Mouse (Mus musculus) ovary, postnatal 36 days (tissue): Measurements from ENCODE around the gene Cdh4.
A peak's percentile ranks its signal among the peaks of the same experiment; 100 is the strongest.

ENCODE experiments used
- DNase-seq: peaks from one replicate; pipeline ENCODE4 v3.0.0; 2022; ENCODE audit warnings: low spot score, mixed read lengths

Cdh4 gene

DNA sequence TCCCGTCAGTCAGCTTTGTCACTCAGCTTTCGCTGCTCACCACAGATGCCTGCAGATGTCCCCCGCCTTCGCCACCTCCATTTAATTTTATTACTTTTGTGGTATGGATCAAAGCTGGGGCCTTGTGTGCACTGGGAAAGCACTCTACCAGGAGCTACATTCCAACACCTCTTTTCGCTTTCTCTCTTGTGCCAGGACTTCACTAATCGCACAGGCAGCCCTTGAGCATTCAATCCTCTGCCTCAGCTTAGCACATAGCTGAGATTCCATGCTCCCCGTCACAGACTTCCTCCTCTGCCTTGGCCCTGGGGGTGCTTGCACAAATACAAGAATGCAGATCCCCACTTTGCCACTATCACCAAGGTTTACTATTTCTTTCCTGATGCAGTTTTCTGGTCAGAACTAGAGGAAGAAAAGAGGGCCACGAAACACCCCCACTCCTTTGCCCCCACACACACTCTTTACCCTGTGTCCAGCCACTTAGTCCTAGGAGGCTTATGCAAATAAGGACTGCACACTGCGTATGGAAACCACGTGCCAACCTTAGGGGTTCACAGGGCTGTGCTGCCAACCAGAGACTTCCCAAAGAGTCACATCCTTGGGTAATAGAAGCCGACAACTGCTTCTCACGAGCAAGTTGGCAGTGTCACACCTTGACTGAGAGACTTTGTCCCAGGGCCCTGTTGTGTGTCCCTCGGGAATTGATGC lies 350.3 kb downstream of the Cdh4 start:
- DNase-seq = no peak

DNA sequence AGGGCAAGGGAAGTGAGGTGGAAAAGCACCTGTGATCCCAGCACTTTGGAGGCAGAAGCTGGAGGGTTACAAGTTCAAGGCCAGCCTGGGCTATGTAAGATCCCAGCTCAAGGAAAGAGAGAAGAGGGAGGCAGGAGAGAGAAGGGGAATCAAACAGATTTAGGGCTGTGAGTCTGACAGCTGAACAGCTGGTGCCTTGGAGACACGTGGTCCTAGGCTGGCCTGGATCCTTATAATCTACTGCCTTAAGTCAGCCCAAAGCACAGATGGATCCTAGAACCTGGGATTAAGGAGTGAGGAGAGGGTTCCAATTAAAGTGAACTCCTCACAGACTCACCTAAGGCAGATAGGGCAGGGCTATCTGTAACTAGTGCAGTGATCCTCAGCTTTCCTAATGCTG lies 352.1 kb downstream of the Cdh4 start:
- no peak for DNase-seq

DNA sequence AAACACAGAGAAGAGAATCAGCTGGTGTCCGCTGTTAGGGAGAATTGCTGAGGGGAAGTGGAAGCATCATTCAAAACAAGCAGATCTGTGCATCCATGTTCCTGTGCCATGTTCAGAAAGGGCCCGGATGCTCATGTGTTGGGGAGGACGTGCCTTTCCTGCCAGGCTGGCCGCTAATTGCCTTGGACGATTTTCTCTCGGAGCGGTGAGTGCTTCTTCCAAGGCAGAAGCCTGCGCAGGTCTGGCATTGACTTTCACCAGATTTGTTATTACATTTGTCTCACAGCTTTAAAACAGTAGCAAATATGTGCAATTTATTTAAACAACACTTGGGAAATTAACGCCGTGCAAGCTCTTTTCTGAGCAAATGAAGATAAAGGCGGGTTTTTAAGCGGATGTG lies 353.2 kb downstream of the Cdh4 start:
- DNase-seq = no peak

DNA sequence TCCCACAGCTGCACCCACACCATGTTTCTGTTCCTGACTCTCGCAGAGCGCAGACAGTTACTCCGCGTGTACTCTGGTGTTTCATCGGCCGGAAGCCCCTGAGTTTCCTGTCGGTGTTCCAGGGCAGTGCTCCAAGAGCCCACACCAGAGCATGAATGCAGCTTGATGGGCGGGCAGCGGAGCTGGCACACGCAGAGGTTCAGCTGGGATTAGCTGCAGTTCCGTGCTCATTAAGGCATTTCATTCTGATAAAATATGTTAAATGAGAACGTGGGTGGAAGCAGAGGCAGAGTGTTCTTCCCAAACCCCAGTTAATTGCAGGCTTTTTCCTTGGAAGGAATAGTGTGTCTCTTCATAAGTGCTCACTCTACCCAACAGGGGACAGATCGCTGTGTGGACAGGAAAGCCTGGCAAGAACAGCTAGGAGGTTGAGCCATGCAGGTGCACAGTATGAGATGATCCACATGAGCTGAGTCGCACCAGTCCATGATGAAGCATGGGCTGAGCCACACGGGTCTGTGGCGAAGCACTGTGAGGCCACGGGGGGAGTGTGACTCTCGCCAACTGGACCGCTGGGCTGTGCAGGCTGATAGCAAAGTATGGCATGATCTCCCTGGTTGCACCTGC lies 357.8 kb downstream of the Cdh4 start:
- no peak for DNase-seq

DNA sequence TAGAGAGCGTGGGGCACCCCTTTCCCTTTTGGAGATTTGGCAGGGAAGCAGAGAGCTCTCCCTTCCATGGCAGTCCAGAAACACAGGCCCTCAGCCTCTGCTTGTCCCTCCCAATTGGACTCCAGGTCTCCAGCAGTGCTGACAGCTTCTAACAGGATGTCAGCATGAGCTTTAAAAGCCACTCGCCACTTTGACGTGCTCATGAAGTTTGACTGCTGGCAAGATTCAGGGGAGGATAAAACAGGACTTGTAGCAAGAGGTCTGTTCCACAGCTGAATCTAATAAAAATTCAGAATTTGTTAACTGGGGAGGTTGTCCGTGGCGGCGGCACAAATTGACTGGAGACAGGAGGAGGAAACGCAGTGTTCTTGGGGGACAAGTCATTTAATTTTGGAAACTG lies 358.8 kb downstream of the Cdh4 start:
- DNase-seq = no peak

DNA sequence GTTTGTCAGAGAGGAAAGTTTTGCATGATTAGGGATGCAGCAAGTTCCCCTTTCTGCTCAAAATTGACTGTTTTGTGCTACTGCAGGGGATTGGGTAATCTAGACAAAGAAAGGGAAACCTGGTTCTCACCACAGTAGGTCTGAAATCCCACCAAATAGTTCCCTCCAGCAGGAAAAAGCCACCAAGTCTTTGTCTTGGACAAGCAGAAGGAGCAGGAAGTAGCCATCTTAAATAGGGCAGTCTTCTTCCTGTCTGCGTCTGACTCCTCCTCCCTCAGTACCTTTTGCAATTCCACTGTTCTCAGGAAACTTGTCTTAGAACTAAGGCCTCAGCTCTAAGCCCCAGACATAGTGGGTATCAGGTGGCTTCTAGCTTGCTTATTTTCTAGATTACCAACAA lies 360.2 kb downstream of the Cdh4 start:
- no peak for DNase-seq

DNA sequence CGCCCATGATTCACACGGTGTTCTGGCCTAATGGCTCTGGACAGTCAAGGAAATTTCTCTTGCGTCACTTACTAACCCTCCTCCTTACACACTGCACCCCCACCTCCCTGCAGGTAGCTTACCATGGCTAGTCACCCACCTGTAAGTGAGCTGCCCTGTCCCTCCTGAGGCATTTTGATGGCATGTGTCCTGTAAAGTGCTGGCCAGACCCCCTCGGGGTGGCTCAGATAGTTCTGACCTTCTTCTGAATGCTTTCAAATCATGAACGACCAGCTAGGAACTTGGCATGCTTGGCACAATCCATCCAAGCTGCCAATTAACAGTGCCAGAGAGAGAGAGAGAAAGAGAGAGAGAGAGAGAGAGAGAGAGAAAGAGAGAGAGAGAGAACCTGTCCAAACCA lies 368.9 kb downstream of the Cdh4 start:
- DNase-seq = no peak

DNA sequence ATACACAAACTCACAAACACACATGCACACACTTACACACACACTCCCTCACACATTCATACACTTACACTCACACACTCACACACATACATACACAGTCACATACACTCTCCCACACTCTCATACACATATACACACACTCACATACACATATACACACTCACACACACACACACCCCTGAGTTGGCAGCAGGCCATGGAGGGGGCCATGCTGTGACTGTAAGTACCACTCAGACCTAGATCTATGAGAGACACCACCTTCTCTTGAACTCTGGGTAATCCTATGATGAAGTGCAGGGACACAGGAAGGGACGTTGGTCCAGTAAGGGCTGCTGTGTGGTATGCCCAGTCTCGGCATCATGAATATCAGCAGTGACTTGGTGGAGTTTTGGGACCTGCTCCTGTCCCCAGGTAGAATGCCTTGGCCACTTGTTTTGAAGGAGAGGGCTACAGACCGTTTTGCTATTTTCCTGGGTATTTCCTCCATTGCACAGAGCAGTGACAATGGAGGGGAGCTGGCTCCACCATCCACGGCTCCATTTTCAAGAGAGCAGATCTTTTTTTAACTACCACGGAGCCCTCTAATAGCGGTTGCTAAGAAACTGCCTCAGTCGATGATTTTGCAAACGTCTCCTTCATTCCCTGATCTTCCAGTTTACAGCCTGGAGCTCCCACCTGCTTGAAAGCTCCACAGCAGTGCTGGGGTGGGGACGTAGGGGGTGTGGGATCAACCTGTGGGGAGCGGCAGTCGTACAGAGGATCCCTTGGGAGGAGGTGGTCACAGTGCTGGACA lies 371.0 kb downstream of the Cdh4 start:
- DNase-seq = no peak

DNA sequence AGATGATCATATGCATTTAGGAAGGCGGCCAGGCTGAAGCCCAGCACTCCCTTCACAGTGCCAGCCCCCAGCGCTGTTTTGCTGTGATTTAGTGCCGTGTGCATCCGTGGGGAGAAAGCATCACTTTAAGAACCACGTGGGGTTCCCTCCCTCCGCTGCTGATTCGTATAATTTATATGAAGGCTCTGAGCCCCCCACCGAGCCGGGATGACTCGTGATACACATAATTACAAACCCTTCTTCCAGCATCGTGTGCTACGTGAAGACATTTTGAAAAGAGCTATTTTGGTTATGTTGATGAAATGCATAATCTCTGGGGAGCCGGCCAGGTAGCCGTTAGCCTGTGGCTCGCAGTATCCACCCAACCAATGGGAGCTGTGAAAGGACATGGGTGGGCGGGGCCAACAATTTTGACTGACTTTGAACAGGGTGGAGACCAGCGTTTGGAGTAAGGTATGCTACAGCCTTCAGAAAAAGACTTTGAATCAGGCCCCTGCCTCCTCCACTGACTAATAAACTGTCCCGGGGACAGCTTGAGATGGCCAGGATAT lies 382.6 kb downstream of the Cdh4 start:
- DNase-seq = no peak

DNA sequence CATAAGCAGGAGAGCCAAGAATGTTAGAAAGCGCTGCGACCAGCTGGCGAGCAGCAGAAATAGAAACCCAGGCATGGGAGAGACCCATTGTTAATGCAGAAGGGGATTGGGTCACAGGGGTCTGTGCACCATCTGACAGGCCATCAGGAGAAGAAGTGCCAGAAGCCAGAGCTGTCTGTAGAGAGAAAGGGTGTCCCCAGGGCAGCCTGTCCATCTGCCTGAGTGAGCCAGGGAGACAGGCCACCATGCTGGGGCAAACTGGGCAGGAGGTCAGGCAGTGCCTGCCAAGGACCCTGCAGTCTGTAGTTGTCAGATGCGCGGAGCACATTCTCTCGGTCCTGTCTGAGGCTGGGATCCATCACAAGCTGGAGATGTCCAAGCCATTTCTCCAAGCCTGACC lies 386.7 kb downstream of the Cdh4 start:
- no peak for DNase-seq

DNA sequence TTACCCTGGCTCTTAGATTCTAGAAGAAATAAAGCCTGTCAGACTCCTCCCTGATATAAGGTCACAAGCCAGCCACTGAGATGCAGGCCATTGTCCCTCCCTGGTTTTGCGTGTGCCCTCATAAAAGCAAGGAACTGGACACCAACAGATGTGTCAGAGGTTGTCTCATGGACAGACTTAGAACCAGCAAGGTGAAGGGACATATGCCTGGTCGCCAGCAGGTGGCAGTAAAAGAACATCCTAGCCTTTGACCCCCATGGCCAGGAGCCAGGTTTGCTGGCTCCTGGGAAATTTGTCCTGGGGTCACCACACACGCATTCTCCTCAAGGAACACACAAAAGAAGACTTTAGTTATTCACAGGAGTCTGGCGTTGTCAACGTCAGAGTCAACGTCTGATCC lies 387.7 kb downstream of the Cdh4 start:
- DNase-seq = peak; percentile 6

DNA sequence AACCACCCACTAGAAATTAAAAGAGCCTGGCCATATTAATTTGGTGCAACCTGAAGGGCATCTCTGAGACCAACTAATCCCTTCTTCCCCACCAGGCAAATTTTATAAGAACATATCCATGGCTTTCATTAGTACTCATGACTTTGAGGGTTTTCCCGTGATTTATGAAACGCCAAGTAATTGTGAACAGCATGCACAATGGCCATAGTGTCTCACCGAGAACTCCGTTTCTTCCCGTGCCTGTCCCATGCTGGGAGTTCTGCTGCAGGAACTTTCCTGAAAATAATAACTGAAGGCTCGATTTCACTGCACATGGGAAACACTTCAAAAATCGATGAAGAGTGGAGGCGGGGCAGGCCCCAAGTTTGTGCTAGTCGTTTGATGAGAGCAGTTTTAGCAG lies 392.7 kb downstream of the Cdh4 start:
- no peak for DNase-seq

DNA sequence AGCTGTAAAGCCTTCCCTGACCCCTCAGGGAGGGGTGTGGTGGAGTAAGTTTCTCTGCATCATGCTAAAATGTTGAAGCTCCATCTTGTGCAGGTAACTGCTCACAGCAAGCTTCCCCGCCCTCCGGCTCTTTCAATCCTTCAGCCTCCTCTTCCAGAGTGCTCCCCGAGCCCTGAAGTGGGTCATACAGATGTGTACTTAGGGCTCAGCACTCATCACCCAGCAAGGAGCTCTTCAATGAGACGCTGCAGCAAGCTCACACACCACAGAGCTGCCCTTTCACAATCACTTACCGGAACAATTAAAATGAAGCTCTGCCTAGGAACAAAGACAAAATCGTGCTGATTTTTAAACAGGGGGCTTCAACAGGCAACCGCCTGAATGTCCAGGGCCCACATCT lies 393.3 kb downstream of the Cdh4 start:
- no peak for DNase-seq

DNA sequence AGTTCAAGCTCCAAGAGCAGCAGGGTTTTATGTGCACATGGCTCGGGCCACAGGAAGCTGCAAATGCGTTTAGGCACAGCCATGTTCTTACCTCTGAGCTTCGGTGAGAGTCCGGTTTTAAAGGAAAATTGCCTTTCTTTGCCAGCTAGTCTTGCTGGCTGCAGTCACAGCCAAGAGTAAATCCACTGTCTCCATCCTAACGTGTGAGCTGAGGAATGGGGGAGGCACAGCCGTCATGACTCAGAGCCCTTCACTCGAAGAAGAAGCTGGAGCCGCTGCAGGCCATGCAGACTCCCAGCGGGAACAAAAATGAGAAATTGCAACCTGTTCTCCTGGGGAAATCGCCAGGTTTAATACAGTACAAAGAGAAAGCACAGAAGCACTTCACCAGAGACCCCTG lies 395.0 kb downstream of the Cdh4 start:
- no peak for DNase-seq

DNA sequence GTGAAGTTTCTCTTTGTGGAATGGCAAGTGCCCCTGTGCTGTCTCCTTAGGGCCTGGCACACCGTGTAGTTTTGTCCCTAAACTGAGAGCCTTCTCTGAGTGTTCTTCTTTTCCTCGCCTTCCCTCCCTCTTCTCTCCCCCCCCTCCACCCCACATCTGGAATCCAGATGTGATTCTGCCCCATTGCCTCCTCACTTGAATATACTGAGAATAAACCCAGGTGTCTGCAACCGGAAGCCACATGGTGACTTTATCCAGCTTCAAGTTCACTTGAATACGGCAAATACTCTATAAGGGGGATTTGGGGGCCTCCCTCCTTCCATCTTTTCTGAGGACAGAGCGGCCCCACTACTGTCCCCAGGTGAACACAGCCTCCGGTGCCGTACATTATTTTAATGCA lies 395.8 kb downstream of the Cdh4 start:
- DNase-seq = no peak

DNA sequence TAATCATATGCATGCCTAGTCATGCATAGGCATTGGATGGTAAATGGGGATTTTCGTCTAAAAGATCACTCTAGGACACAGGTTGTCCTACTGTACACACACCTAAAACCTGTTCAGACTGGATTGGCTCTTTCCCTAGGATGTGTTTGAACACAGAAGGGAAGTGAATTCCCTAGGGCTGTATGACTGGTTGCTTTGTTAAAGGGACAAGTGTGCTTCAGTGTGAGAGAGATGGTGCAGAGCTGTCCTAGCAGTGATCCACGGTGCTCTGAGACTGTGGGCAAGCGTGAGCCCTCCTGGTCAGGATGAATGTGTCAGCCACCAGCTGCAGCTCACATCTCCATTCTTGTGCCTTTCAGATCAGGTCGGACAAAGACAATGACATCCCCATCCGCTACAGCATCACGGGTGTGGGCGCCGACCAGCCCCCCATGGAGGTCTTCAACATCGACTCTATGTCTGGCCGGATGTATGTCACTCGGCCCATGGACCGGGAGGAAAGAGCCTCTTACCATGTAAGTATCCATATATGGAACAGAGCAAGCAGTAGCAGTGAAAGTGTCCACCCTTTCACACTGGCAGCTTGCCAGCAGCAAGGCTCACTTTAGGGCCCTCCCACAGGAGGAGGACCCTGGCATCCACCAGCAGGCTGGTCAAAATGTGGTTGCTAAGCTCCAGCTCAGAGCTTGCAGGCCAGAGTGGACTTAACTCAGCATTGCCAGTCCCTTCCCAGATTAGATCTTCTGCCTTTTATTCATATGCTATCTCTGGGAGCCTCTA lies 400.6 kb downstream of the Cdh4 start:
- peak; percentile 8 for DNase-seq

DNA sequence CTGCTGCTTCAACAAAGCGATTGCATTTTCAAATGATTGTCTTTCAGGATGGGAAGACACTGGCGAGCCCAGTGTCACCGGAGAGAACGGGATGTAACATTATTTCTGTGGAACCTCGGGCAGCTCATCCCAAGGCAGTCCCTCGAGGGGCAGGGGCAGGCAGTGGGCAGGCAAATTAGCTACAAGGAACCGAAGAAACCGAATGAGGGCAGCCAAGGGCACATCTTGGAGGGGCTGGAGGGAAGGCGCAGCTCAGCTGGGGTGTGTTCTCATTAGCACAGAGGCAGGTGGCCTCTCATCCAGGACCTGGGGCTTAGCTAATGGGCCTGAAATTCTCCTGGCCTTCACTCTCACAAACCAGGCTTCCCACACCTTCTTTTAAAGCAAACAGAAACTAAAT lies 407.5 kb downstream of the Cdh4 start:
- no peak for DNase-seq

DNA sequence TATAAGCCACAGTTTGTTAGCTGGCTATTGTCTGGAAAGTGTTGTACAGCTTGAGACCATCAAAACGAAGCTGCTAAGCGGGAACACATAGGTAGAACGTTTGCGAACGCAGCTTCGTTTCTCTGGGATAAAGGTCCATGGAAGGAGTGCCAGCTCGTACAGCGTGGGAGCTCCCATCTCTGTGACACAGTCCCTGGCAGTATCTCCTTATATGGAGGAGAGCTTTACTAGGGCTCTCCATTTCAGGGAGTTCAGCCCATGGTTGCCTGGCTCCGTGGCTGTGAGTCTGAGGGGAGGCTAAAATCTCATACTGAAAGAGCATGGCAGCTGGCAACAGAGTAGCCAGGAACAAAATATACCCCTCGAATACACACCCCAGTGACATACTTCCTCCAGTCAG lies 409.9 kb downstream of the Cdh4 start:
- no peak for DNase-seq

DNA sequence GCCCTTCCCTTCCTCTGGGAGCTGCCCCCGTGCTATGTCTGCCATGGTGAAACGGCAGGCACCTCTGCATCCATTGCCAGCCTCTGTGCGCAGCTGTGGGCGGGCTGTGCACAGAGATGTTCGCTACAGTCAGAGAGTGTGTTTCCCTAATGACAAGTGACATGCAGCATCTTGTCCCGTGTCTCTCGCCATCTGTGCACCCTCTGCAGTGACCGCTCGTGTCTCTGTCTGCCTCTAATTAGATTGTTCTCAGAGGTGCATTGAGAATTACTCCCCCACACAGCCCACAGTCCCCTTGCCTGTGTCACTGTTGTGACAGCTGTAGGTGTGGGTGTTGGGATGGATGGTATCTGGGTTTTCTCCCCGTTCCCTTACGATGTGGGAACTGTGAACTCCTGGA lies 410.6 kb downstream of the Cdh4 start:
- no peak for DNase-seq

DNA sequence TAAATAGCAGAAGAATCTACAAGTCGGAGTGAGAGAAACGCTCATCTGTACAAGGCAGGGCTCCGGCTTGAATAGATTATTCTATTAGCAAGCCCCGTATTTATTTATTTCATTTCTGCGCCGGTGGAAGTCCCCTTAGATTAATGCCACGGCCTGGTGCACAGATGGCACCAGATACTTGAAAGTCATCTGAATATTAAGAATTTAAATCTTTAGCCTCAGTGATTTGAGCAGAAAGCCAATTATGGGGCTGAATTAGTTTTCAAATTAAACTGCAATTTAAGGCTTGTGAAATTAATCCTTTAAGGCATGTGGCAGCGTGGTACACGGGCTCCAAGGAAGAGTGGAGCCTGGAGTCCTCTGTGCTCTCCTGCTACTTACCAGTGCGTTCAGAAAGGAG lies 411.7 kb downstream of the Cdh4 start:
- DNase-seq = no peak

DNA sequence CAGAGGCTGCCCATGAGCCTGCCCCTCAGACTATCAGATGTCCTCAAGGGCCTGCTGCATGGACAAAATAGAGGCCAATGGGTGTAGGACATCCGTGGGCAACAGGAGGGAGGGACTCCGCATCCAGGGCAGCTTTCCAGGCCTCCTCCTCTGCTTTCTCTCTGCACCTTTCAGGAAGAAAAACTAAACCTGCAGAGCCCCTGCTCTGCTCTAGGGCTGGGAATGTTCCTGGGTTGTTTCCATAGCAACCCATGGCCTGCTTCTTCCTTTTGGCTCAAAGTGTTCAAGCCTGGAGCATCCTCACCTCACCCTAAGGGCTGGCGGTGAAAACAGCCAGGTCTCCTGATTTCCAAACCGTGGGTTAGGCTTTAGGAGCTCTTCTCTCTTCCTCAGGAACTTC lies 414.9 kb downstream of the Cdh4 start:
- no peak for DNase-seq

DNA sequence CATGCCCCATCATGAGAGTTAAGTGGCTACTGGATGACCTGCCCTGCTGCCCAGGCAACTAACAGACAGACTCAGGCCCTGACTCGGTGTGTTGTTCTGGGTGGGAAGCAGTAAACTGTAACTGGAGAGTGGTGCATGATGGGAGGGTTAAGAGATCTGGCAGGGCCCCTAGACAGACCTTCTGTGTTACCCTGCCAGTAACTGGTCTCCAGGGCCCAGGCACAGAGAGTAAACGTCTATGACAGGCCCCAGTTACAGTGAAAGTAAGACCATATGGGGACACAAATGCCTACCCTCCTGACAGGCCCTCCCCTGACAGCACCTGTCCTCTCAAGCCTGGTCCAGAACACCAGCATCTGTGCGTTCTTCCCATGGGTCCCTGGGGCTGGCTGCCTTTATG lies 420.4 kb downstream of the Cdh4 start:
- DNase-seq = no peak
